Mouse (Mus musculus): Measurements from ENCODE around the gene Rspry1. TPM values are rescaled to one million over a fixed set of nuclear protein-coding genes. Genes with fewer than 3 reads are reported as not detected.

The Rspry1 gene
- total RNA-seq, 2 experiments from 2014 or later = 35.4 to 41.1 TPM

DNA sequence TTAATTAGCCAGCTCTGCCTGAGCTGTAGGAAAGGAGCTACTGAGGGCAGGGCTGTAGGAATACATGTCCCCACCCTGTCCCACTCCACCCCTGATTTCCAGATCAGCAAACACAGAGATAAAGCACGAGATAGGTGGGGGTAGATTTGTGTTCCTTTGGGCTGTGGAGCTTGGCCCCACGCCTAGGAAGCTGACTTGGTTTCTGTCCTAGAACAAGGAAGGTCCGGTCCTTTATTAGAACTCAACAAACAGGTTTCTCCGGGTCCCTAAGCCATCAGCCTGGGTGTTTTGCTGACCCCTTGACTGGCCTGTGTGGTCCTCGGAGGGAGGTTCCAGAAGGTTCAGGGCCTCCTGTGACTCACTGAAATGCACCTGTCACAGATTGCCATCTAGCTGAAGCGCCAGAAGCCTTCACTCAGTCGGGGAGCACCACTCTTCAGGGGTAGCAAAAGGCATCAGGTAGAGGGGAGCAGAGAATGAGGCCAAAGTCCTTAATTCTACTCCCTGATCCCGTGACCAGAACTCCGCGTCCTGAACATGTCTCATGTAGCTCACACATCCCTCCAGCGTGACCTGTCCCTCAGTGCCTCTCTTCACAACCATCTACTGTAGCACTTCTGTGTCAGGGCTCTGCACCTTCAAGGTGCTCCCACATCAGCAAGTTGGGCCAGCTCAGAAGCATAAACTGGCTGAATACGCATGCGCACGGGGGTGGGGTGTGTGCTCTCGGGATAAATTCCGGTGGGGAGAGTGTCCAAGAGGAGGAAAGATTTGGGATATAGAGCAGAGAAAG, 81.2 kb downstream of the Rspry1 start:
- ATAC-seq (replicated peaks; ENCODE audit: poor library complexity) = no peak

DNA sequence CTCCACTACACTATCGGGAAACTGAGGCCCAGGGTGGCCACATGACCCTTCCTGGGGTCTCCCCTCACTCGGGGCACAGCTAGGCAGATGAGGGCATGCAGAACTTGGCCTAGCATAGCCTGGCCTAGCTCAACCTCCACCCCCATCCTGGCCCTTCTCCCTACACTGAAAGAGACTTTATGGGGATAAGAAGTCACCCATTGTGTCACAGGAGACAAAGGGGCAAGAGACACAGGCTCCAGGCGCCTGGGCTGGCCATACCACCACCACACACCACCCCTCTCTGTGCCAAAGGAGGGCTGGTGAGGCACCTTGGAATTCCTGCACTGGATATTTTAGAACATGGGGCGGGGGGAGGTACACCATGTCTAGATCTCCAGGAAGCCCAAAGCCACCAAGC, 82.5 kb downstream of the Rspry1 start:
- ATAC-seq (replicated peaks; ENCODE audit: poor library complexity) = no peak

- no peak for ATAC-seq (replicated peaks; ENCODE audit: poor library complexity)
Measured at GRCm38 (mm10) chr8:94685953-94686352, 84.2 kb downstream of the Rspry1 start.

DNA sequence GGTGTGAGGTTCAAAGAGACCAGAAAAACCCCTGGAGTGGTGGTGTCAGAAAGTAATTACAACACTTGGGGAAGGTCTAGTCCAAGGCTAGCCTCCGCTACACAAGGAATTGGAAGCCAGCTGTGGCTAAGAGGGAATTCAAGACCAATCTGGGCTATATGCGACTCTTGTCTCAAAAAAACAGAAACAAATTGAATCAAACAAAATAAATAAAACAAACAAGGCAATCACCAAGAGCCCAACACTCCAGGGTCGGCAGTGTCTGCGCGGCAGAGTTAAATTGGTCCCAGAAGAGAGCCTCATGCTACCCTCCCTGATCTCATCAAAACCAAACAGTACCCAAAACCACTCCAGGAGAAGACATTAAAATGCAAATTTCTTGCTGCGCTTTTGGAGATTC, 93.0 kb downstream of the Rspry1 start:
- no peak for ATAC-seq (replicated peaks; ENCODE audit: poor library complexity)

- ATAC-seq (replicated peaks; ENCODE audit: poor library complexity) = peak; percentile 24
Measured at GRCm38 (mm10) chr8:94695341-94695993, 93.7 kb downstream of the Rspry1 start.

DNA sequence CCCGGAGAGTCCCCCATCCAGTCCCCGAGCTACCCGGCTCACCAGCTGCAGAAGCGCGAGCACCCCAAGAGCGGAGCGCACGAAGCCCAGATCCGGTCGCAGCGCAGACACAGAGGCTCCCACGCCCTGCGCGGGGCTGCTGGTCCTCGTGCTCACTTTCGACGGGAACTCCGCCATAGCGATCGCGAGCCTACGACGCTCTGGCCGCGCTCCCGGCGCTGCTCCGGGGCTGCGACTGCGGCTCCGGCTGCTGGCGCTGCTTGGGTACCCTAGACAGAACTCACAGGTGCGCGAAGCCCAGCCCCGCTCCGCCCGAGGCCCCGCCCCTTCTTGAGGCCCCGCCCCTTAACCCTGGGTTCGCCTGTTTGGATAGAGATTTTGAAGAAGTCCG, 94.3 kb downstream of the Rspry1 start, which contains the start of gene Pllp:
Gene Pllp, minus strand, starts transcription at position 285 of the 391 bp plus-strand sequence.
- ATAC-seq (replicated peaks; ENCODE audit: poor library complexity) = peak; percentile 75

DNA sequence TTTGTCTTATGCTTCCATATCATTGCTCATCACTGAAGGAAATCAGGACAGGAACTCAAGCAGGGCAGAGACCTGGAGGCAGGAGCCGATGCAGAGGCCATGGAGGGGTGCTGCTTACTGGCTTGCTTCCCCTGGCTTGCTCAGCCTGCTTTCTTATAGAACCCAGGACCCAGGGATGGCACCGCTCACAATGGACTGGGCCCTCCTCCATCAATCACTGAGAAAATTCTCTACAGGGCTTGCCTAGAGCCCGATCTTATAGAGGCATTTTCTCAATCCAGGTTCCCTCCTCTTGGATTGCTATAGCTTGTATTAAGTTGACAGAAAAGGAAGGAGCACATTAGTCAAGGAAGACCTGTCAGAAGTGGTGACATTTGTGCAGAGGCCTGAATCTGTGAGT, 94.8 kb downstream of the Rspry1 start:
- ATAC-seq (replicated peaks; ENCODE audit: poor library complexity) = no peak

DNA sequence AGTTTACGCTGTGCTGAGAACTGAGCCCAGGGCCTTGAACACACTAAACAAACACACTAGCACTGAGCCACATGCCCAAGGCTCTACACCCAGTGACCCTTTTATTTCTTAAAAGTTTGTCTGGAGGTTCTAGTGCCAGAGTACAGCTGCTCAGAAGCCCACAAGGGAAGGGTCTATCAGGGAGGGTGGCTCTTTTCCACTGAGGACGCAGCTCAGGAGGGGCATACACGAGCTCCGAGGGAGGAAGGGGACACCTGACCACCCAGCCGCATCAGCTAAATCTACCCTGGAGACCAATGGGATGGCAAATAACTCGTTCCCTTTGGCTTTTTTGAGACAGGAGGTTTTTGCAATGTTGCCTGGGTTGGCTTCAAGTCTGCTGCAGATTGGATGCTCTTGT, 96.2 kb downstream of the Rspry1 start:
- ATAC-seq (replicated peaks; ENCODE audit: poor library complexity) = no peak

DNA sequence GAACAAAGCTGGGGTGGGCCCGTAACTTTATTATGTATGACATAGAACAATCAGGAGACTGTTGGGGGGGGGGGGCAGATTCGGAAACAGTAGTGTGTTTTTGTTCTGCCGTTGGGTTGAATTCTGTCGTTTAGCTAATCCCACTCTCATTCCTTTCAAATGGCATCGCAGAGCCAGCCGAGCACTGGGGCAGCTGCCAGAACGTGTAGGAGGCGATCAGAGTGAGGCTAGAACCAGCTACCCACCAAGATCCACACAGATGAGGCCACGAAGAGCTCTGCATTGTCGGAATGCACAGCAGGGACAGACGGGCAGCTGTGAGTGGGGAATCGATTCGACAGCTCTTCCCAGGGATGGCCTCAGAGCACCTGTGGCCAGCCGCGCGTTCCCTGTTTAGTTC, 97.6 kb downstream of the Rspry1 start:
- no peak for ATAC-seq (replicated peaks; ENCODE audit: poor library complexity)

DNA sequence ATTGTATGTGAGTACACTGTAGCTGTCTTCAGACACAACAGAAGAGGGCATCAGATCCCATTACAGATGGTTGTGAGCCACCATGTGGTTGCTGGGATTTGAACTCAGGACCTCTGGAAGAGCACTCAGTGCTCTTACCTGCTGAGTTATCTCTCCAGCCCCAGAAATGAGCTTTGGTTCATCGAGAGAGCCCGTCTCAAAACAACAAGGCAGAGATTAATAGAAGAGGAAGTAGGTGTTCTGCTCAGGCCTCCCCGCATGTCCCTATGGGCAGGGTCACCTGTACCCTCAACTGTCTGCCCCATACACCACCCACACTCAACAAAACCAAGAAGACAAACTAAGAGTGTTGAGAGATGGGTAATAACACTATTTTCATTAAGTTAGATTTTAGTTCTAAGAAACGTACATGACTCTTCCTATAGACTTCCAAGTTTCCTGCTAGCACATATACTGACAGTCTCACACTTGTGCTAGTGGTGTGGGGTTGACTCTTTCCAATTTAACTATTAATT, 98.7 kb downstream of the Rspry1 start:
- ATAC-seq (replicated peaks; ENCODE audit: poor library complexity) = no peak

DNA sequence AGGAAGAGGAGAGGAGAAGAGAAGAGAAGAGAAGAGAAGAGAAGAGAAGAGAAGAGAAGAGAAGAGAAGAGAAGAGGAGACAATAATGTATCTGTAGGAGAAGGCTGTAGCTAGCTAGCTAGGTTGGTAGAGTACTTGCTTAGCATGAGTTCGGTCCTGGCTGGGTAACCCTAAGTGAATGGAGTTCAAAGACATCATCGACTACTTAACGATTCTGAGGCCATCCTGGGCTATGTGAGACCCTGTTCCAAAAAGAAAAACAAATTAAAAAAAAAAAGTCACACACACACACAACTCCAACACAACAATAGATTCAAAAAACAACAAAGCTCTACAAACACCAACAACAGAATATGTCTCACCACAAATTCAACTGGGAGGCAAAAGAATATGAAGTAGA, 100.4 kb downstream of the Rspry1 start:
- no peak for ATAC-seq (replicated peaks; ENCODE audit: poor library complexity)

DNA sequence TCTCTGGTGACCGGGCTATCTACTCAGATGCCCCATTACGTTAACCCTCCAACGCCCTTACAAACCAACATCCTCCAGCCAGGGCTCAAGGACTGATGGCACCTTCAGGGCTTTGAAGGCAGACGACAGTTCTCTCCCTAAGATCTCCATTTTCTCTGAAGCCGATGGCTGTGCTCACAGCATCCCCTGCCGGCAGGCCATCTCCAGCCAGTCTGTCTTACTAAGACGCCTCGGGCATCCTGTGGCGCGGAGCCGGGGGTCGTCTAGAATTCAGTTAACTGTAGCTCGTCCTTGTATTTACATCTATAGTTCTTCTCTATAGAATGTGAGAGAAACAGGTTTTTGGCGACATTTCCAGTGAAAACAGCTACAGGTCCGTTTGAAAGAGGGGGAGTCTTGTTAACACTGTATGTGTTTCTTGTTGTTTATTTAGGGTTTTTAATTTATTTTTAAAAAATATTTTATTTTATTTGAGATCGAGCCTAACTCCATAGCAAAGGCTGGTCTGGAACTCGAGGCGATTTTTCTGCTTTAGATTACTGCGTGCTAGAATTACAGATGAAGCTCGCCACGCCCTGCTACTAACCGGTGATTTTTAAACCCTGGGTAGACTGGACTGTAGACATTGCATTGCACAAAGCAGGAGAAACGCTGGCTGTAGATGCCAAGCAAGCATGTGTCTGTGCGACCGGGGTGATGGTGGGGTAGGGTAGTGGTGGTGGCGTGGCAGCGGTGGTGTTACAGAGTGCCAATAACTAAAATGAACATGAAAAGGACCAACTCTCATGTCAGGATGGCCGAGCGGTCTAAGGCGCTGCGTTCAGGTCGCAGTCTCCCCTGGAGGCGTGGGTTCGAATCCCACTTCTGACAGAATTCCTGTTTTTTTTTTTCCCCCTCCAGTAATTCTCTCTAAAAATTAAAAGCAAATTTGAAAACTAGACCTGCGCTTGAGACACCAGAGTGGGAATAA, 101.4 kb downstream of the Rspry1 start:
- peak; percentile 74 for ATAC-seq (replicated peaks; ENCODE audit: poor library complexity)

GRCm38 (mm10) chr8:94703972-94704668, 102.4 kb downstream of the Rspry1 start:
- ATAC-seq (replicated peaks; ENCODE audit: poor library complexity) = peak; percentile 78

GRCm38 (mm10) chr8:94704669-94704984, 102.9 kb downstream of the Rspry1 start:
- ATAC-seq (replicated peaks; ENCODE audit: poor library complexity) = no peak

DNA sequence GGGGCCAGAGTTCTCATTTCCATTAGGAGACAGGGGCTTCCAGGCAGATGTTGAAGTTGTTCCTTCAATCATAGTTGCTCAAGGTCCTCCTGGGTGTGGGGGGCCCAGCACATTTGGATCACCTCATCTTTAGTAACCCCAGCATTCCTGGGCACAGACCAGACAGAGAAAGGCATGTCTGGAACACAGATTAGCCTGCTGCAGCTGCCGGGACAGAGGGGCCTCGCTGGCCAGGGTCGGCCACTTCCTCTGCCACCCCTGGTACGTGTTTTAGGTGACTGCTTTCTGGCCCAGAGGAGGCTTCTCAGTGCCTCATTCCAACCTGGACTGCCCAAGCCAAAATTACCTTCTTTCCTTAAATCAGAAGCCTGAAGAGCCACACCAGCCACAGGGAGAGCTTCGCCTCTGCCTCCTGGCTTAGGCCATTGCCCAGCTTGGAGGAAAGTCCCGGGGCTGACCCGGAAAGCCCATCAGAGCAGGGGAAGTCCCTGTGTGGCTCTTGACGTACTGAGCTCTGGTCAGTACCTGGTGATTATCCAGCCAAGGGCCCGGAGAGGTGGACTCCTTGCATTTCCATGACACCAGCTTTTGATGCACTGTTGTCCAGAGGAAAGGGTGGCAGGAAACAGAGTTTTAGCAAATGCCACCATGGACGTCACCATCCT, 104.0 kb downstream of the Rspry1 start:
- ATAC-seq (replicated peaks; ENCODE audit: poor library complexity) = no peak

DNA sequence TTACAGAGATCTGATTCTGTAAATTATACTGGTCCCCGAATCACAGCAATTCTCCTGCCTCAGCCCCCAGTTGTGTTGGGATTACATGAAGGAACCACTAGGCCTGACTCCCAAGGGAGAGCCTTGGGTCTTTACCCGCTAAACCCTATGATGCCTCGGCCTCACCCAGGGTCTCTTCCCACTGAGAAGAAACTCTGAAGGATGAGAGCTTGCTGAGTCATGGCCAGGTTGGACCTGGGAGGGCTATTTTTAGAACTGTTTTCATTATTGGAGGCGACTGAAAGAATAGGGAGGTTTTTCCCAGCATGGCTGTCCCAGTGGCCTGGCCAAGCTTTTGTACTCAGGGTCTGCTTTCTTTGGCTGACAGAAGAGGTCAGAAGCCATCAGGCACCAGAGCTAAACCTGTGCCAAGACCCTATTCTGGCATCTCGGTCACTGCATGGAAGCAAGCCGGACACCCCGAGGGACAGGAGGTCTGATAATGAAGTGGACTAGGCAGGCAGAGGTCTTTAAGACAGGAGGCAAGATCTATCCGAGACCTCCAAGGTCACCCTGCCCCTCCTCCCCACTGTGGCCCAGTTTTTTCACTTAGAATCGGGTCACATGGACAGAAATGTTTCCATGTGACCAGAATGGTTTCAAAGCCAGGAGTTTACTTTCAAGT, 105.1 kb downstream of the Rspry1 start:
- no peak for ATAC-seq (replicated peaks; ENCODE audit: poor library complexity)
